Mouse (Mus musculus) heart, adult 2 months (tissue): ENCODE data around the gene Tomm40l.

Experiments used
- CTCF ChIP-seq: fragments of 200-600 bp; IDR thresholded peaks from 2 replicates; pipeline ENCODE4 v1.8.1; 2022; ENCODE audit warnings: antibody characterized with exemption, mild to moderate bottlenecking, moderate library complexity
- EP300 ChIP-seq: fragments of 200-500 bp; IDR thresholded peaks from 2 replicates; pipeline ENCODE4 v1.6.1; 2011; ENCODE audit warnings: low read depth, low read length, control low read depth; ENCODE audit not compliant: insufficient read depth

GRCm38 (mm10) chr1:171205704-171206493, 16.4 kb downstream of the Tomm40l start:
- TF ChIP-seq CTCF (no peak), EP300 (peak; percentile 86)
